Mouse (Mus musculus) urinary bladder, postnatal 4 days (tissue): ENCODE data around the gene Pde6g.
"Not testable (repeated sequence)": the region's sequence is repeated elsewhere in the genome, so short reads cannot be mapped to it uniquely, and the experiment has no call there.

Experiments used
- DNase-seq, 2 experiments: peaks; one replicate each; pipeline ENCODE4 v3.0.0; 2021 to 2022; ENCODE audit warnings: low spot score in 2 of 2

Pde6g gene

GRCm38 (mm10) chr11:120422651-120423568 lies 30.4 kb downstream of the Pde6g start:
- DNase-seq: peak in 1 of 2 experiments; percentile 25

- DNase-seq: no peak
These were observed 34.7 kb downstream of the Pde6g start for GRCm38 (mm10) chr11:120418592-120418991.

GRCm38 (mm10) chr11:120417852-120418251 lies 35.4 kb downstream of the Pde6g start:
- DNase-seq: no peak

- not testable (repeated sequence) for DNase-seq
These were observed 39.7 kb downstream of the Pde6g start for GRCm38 (mm10) chr11:120413621-120414020.

GRCm38 (mm10) chr11:120406445-120406844 lies 46.9 kb downstream of the Pde6g start:
- no peak for DNase-seq

- no peak for DNase-seq
These were observed 47.4 kb downstream of the Pde6g start for GRCm38 (mm10) chr11:120405867-120406266.

GRCm38 (mm10) chr11:120404814-120405213 lies 48.5 kb downstream of the Pde6g start:
- DNase-seq: no peak

- DNase-seq: no peak
These were observed 54.0 kb downstream of the Pde6g start for GRCm38 (mm10) chr11:120399319-120399718.
